Mouse (Mus musculus) megakaryocyte, embryonic 14.5 days (primary cell): Measurements from ENCODE around the gene Arhgap19. TPM values are rescaled to one million over a fixed set of nuclear protein-coding genes. Genes with fewer than 3 reads are reported as not detected.

Experiments
- H3K27me3 ChIP-seq: replicated peaks from 2 replicates; pipeline ENCODE3; 2012; ENCODE audit warnings: inconsistent platforms
- H3K36me3 ChIP-seq: replicated peaks from 2 replicates; pipeline ENCODE3; 2012; ENCODE audit warnings: low read length, inconsistent platforms, mixed read lengths
- H3K4me1 ChIP-seq: 2 replicates; pipeline ENCODE4 v1.6.1; 2012; ENCODE audit warnings: inconsistent platforms
- H3K4me3 ChIP-seq: replicated peaks from 2 replicates; pipeline ENCODE3; 2012; ENCODE audit warnings: moderate library complexity, mild to moderate bottlenecking, inconsistent platforms
- H3K9me3 ChIP-seq: 2 replicates; pipeline ENCODE4 v1.6.1; 2012; ENCODE audit warnings: inconsistent platforms
- FLI1 ChIP-seq: IDR thresholded peaks from 2 replicates; pipeline ENCODE4 v1.6.1; 2012; ENCODE audit warnings: low read length, inconsistent platforms, mixed read lengths
- GATA1 ChIP-seq: IDR thresholded peaks from 3 replicates; pipeline ENCODE4 v1.6.1; 2012; ENCODE audit warnings: mixed read lengths, low read length, inconsistent platforms, borderline replicate concordance
- polyA plus RNA-seq: library from polyadenylated mRNA; stranded (reverse); fragments of >175 nt; gene quantifications from 2 replicates; pipeline ENCODE4 v1.2.3, GENCODE M21; 2012; ENCODE audit warnings: low replicate concordance; ENCODE audit not compliant: insufficient read depth

Arhgap19 gene
- polyA plus RNA-seq, 1 experiment = 1.8 TPM

- H3K27me3 ChIP-seq = no peaks in the 10 kb centered on the region
- no peak overlapping the region for H3K4me3 ChIP-seq
- TF ChIP-seq FLI1 = no peak
- TF ChIP-seq GATA1 = no peak
- H3K4me1 ChIP-seq = peaks cover 79% of the 10 kb centered on the region
- peaks cover 4% of the 10 kb centered on the region for H3K36me3 ChIP-seq
- peaks cover 5% of the 10 kb centered on the region for H3K9me3 ChIP-seq
Measured at GRCm38 (mm10) chr19:41818749-41819148, 16.9 kb upstream of the Arhgap19 start.

- peaks cover 8% of the 10 kb centered on the region for H3K9me3 ChIP-seq
- TF ChIP-seq FLI1 = no peak
- no peak for TF ChIP-seq GATA1
- H3K27me3 ChIP-seq = no peaks in the 10 kb centered on the region
- peaks cover 6% of the 10 kb centered on the region for H3K36me3 ChIP-seq
- H3K4me1 ChIP-seq = peaks cover 84% of the 10 kb centered on the region
- no peak overlapping the region for H3K4me3 ChIP-seq
Measured at GRCm38 (mm10) chr19:41817325-41817724, 15.5 kb upstream of the Arhgap19 start.

GRCm38 (mm10) chr19:41816915-41817314, 15.1 kb upstream of the Arhgap19 start:
- Histone ChIP-seq H3K27me3 (no peaks in the 10 kb centered on the region), H3K4me3 (no peak overlapping the region), H3K9me3 (peaks cover 8% of the 10 kb centered on the region), H3K4me1 (peaks cover 86% of the 10 kb centered on the region), H3K36me3 (peaks cover 6% of the 10 kb centered on the region)
- no peak for TF ChIP-seq FLI1
- TF ChIP-seq GATA1 = no peak

GRCm38 (mm10) chr19:41816410-41816809, 14.6 kb upstream of the Arhgap19 start:
- TF ChIP-seq GATA1 (no peak), FLI1 (no peak)
- peaks cover 6% of the 10 kb centered on the region for H3K36me3 ChIP-seq
- H3K4me3 ChIP-seq = no peak overlapping the region
- H3K4me1 ChIP-seq = peaks cover 87% of the 10 kb centered on the region
- H3K9me3 ChIP-seq = peaks cover 8% of the 10 kb centered on the region
- H3K27me3 ChIP-seq = no peaks in the 10 kb centered on the region

GRCm38 (mm10) chr19:41813374-41813773, 11.5 kb upstream of the Arhgap19 start:
- Histone ChIP-seq H3K4me3 (no peak overlapping the region), H3K9me3 (peaks cover 8% of the 10 kb centered on the region), H3K4me1 (peaks cover 83% of the 10 kb centered on the region), H3K36me3 (peaks cover 6% of the 10 kb centered on the region), H3K27me3 (no peaks in the 10 kb centered on the region)
- no peak for TF ChIP-seq FLI1
- no peak for TF ChIP-seq GATA1

GRCm38 (mm10) chr19:41812525-41812924, 10.7 kb upstream of the Arhgap19 start:
- H3K9me3 ChIP-seq = peaks cover 8% of the 10 kb centered on the region
- no peaks in the 10 kb centered on the region for H3K27me3 ChIP-seq
- H3K4me3 ChIP-seq = no peak overlapping the region
- H3K36me3 ChIP-seq = peaks cover 6% of the 10 kb centered on the region
- TF ChIP-seq FLI1 (no peak), GATA1 (no peak)
- peaks cover 83% of the 10 kb centered on the region for H3K4me1 ChIP-seq

- peaks cover 13% of the 10 kb centered on the region for H3K36me3 ChIP-seq
- TF ChIP-seq FLI1 = no peak
- no peak for TF ChIP-seq GATA1
- no peak overlapping the region for H3K4me3 ChIP-seq
- H3K9me3 ChIP-seq = peaks cover 20% of the 10 kb centered on the region
- peaks cover 65% of the 10 kb centered on the region for H3K4me1 ChIP-seq
- no peaks in the 10 kb centered on the region for H3K27me3 ChIP-seq
Measured at GRCm38 (mm10) chr19:41810074-41810473, 8.2 kb upstream of the Arhgap19 start.

- Histone ChIP-seq H3K9me3 (peaks cover 12% of the 10 kb centered on the region), H3K4me1 (peaks cover 55% of the 10 kb centered on the region), H3K27me3 (no peaks in the 10 kb centered on the region), H3K36me3 (peaks cover 11% of the 10 kb centered on the region), H3K4me3 (no peak overlapping the region)
- no peak for TF ChIP-seq FLI1
- TF ChIP-seq GATA1 = no peak
Measured at GRCm38 (mm10) chr19:41808104-41808634, 6.3 kb upstream of the Arhgap19 start.

- Histone ChIP-seq H3K4me1 (peaks cover 55% of the 10 kb centered on the region), H3K4me3 (no peak overlapping the region)
Measured at GRCm38 (mm10) chr19:41807497-41807896, 5.7 kb upstream of the Arhgap19 start.

GRCm38 (mm10) chr19:41805831-41806230, 4.0 kb upstream of the Arhgap19 start:
- Histone ChIP-seq H3K4me1 (peaks cover 46% of the 10 kb centered on the region), H3K36me3 (peaks cover 11% of the 10 kb centered on the region), H3K27me3 (no peaks in the 10 kb centered on the region), H3K4me3 (peak overlapping the region; percentile 33), H3K9me3 (peaks cover 12% of the 10 kb centered on the region)
- no peak for TF ChIP-seq GATA1
- no peak for TF ChIP-seq FLI1

More at GRCm38 (mm10) chr19:41807497-41807896, 5.7 kb upstream of the Arhgap19 start:
- no peaks in the 10 kb centered on the region for H3K27me3 ChIP-seq
- peaks cover 12% of the 10 kb centered on the region for H3K9me3 ChIP-seq
- peaks cover 11% of the 10 kb centered on the region for H3K36me3 ChIP-seq
- TF ChIP-seq GATA1 (no peak), FLI1 (no peak)
